Mouse (Mus musculus) intestine, embryonic 14.5 days (tissue): ENCODE measurements around the gene Pepd. TPM values are rescaled to one million over a fixed set of nuclear protein-coding genes. Genes with fewer than 3 reads are reported as not detected.
"Not testable (repeated sequence)": the region's sequence is repeated elsewhere in the genome, so short reads cannot be mapped to it uniquely, and the experiment has no call there.

ENCODE experiments used
- ATAC-seq: fragments of 200-750 bp; cut with Nextera tagmentation; replicated peaks from 2 replicates; pipeline ENCODE4 v1.8.0; 2017; ENCODE audit warnings: low read depth, moderate number of reproducible peaks, moderate TSS enrichment, moderate library complexity; ENCODE audit not compliant: low FRiP score, low TSS enrichment
- DNase-seq: peaks from one replicate; pipeline ENCODE4 v3.0.0-alpha.2; 2018; ENCODE audit warnings: low spot score
- H3K27ac ChIP-seq: fragments of 300-500 bp; sonication (generic); 2 replicates; pipeline ENCODE4 v1.5.1; 2014; ENCODE audit warnings: low read depth, mild to moderate bottlenecking, control low read depth
- H3K27me3 ChIP-seq: fragments of 300-500 bp; sonication (generic); replicated peaks from 2 replicates; pipeline ENCODE4 v1.6.1; 2014; ENCODE audit warnings: low read length, control low read depth; ENCODE audit not compliant: control insufficient read depth, insufficient read depth
- H3K36me3 ChIP-seq: fragments of 300-500 bp; sonication (generic); 2 replicates; pipeline ENCODE4 v1.6.1; 2014; ENCODE audit warnings: low read length, control low read depth; ENCODE audit not compliant: control insufficient read depth, insufficient read depth
- H3K4me1 ChIP-seq: fragments of 300-500 bp; sonication (generic); replicated peaks from 2 replicates; pipeline ENCODE4 v1.6.1; 2014; ENCODE audit warnings: low read length, control low read depth, mixed read lengths; ENCODE audit not compliant: control insufficient read depth, insufficient read depth
- H3K4me2 ChIP-seq: fragments of 300-500 bp; sonication (generic); 2 replicates; pipeline ENCODE4 v1.6.1; 2014; ENCODE audit warnings: low read length
- H3K4me3 ChIP-seq: fragments of 300-500 bp; sonication (generic); 2 replicates; pipeline ENCODE4 v1.5.1; 2014; ENCODE audit warnings: low read depth, low read length, control low read depth, mixed read lengths
- H3K9ac ChIP-seq: fragments of 300-500 bp; sonication (generic); 2 replicates; pipeline ENCODE4 v1.6.1; 2014; ENCODE audit warnings: mild to moderate bottlenecking, low read length
- H3K9me3 ChIP-seq: fragments of 300-500 bp; sonication (generic); 2 replicates; pipeline ENCODE4 v1.6.1; 2016; ENCODE audit warnings: low read length, control low read depth; ENCODE audit not compliant: control insufficient read depth
- WGBS: fragments of 180-500 bp; shearing (Covaris S2); extraction: QIAGEN DNeasy Blood & Tissue Kit; methylation state at CpG from one replicate; pipeline ENCODE4 v1.1.7; 2014; 5-methylcytosine and 5-hydroxymethylcytosine counted together
- polyA plus RNA-seq: library from polyadenylated mRNA; unstranded; fragments of >200 nt; fragmentation: Nextera tagmentation; extraction: Ambion mirVana; gene quantifications from 2 replicates; pipeline ENCODE4 v1.2.1, GENCODE M21; 2014

The Pepd gene
- polyA plus RNA-seq, 1 experiment from 2014 or later: 80.3 TPM

- WGBS: 92% methylated on average over 10 of the region's 10 CpGs
- H3K4me1 ChIP-seq: no peaks in the 10 kb centered on the region
- DNase-seq (no peak), ATAC-seq (no peak)
- H3K36me3 ChIP-seq: 0 out of 2 replicates have a peak, but pooled peaks cover 4% of the 10 kb centered on the region
- H3K27ac ChIP-seq: no peak overlapping the region
- H3K27me3 ChIP-seq: no peaks in the 10 kb centered on the region
- H3K9ac ChIP-seq: no peak overlapping the region
- H3K9me3 ChIP-seq: no peaks in the 10 kb centered on the region
- no peak overlapping the region for H3K4me2 ChIP-seq
- no peak overlapping the region for H3K4me3 ChIP-seq
Observed at GRCm38 (mm10) chr7:34981803-34982202, 69.6 kb downstream of the Pepd start.

- not testable (repeated sequence) for H3K4me2 ChIP-seq, H3K9me3 ChIP-seq, H3K27me3 ChIP-seq, H3K36me3 ChIP-seq, H3K4me3 ChIP-seq, DNase-seq, ATAC-seq, H3K27ac ChIP-seq, H3K9ac ChIP-seq, H3K4me1 ChIP-seq
- WGBS: 85% methylated on average over 2 of the region's 2 CpGs
Observed at GRCm38 (mm10) chr7:34982372-34982771, 70.2 kb downstream of the Pepd start.

DNA sequence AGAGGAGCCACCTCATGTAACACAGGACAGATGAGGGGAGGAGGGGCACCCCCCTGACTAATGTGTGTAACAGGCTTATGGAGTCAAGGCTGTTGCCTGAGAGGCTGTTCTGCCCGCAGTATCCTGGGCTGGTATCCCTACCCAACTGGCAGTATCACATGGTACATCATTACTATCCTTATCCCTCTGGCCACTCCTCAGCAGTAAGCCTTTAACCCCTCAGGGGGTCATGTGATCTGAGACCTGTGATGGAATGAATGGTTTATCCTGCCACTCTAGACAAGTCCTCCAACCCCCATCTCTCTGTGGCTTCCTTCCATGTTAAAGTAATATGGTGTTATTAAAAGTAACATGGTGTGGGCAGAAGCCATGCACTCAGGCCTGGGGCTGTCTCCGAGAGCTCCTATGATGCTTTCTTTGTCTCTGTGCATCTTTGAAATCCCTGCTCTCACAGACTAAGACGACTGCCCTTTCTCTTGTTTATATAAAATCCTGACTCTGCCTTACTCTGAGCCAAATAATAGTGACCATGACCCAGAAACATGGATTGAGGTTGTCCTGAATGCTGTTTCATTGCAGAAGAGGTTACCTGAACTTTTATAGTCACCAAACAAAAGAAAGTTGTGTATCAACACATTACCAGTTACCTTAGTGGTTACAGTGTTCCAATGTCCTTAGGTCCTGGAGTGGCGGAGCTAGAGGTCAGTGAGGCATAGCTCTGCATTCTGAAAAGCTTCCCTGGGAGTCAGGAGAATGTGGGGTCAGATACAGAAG is 71.7 kb downstream of the Pepd start:
- Histone ChIP-seq H3K27me3 (no peaks in the 10 kb centered on the region), H3K9ac (no peak overlapping the region), H3K4me1 (peaks cover 5% of the 10 kb centered on the region; the same call in 1 of the 2 replicates), H3K36me3 (0 out of 2 replicates have a peak, but pooled peaks cover 4% of the 10 kb centered on the region), H3K4me3 (no peak overlapping the region), H3K27ac (no peak overlapping the region), H3K9me3 (no peaks in the 10 kb centered on the region), H3K4me2 (no peak overlapping the region)
- no peak for DNase-seq
- WGBS: 67% methylated on average over 4 of the region's 4 CpGs
- no peak for ATAC-seq

- Histone ChIP-seq H3K9ac (no peak overlapping the region), H3K36me3 (0 out of 2 replicates have a peak, but pooled peaks cover 4% of the 10 kb centered on the region), H3K9me3 (no peaks in the 10 kb centered on the region), H3K4me2 (no peak overlapping the region), H3K4me1 (peaks cover 5% of the 10 kb centered on the region; the same call in 1 of the 2 replicates), H3K27ac (no peak overlapping the region), H3K27me3 (no peaks in the 10 kb centered on the region), H3K4me3 (no peak overlapping the region)
- ATAC-seq: no peak
- WGBS: 44% methylated on average over 11 of the region's 11 CpGs
- DNase-seq: no peak
Observed at GRCm38 (mm10) chr7:34984526-34985133, 72.5 kb downstream of the Pepd start.

DNA sequence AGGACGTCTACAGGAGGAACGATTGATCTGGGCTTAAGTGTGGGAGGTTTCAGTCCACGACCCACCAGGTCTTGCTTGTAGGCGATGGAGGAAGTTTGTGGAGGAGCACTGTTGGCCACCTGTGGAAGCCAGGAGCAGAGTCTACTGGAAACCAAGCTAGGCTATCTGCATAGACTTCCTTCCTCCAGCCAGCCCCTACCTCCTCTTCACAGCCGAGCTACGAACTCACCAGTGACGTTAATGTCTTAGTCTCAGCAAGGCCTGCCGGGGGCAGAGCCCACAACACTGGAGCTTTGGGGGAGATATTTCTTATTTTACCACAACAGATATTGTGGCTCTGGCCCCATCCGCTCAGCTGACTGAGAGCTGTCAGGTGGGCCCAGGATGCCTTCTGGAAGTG is 73.0 kb downstream of the Pepd start:
- ATAC-seq: no peak
- H3K9me3 ChIP-seq: no peaks in the 10 kb centered on the region
- H3K9ac ChIP-seq: no peak overlapping the region
- H3K36me3 ChIP-seq: 0 out of 2 replicates have a peak, but pooled peaks cover 4% of the 10 kb centered on the region
- no peak for DNase-seq
- no peaks in the 10 kb centered on the region for H3K27me3 ChIP-seq
- no peak overlapping the region for H3K27ac ChIP-seq
- no peak overlapping the region for H3K4me3 ChIP-seq
- H3K4me2 ChIP-seq: no peak overlapping the region
- H3K4me1 ChIP-seq: peaks cover 5% of the 10 kb centered on the region; the same call in 1 of the 2 replicates
- 63% methylated on average over 9 of the region's 9 CpGs for WGBS

- Histone ChIP-seq H3K4me2 (no peak overlapping the region), H3K27me3 (no peaks in the 10 kb centered on the region), H3K9me3 (no peaks in the 10 kb centered on the region), H3K4me3 (no peak overlapping the region), H3K36me3 (0 out of 2 replicates have a peak, but pooled peaks cover 4% of the 10 kb centered on the region), H3K9ac (no peak overlapping the region), H3K4me1 (peaks cover 5% of the 10 kb centered on the region; the same call in 1 of the 2 replicates), H3K27ac (no peak overlapping the region)
- DNase-seq: no peak
- no peak for ATAC-seq
Observed at GRCm38 (mm10) chr7:34985646-34986045, 73.5 kb downstream of the Pepd start.

GRCm38 (mm10) chr7:34986575-34987150 is 74.5 kb downstream of the Pepd start:
- Histone ChIP-seq H3K4me2 (no peak overlapping the region), H3K36me3 (0 out of 2 replicates have a peak, but pooled peaks cover 4% of the 10 kb centered on the region), H3K27me3 (no peaks in the 10 kb centered on the region), H3K9me3 (no peaks in the 10 kb centered on the region), H3K4me1 (peaks cover 5% of the 10 kb centered on the region; the same call in 1 of the 2 replicates), H3K4me3 (no peak overlapping the region), H3K9ac (no peak overlapping the region), H3K27ac (no peak overlapping the region)
- no peak for ATAC-seq
- 49% methylated on average over 7 of the region's 7 CpGs for WGBS
- DNase-seq: no peak

DNA sequence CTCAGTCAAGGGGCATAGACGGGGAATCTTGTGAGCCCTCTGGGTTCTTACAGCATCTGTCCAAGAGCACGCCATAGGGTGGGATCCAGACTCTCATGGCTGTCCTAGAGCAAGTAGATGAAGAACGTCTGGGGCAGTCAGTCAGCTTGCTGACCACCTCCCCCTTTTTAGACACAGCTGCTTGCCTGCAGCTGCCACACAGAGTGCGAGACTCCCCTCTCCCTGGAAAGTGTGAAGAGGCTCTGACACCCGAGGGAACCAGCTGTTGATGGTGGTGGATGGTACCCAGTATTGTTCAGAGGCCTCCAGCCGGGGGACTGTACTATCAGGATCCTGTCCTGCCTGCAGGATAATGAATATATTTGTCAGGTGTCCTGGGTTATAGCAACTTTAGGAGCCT is 75.1 kb downstream of the Pepd start:
- H3K9me3 ChIP-seq: no peaks in the 10 kb centered on the region
- WGBS: 50% methylated on average over 6 of the region's 6 CpGs
- ATAC-seq: no peak

More for the DNA sequence above, 75.1 kb downstream of the Pepd start:
- DNase-seq: no peak
- H3K27ac ChIP-seq: no peak overlapping the region
- no peak overlapping the region for H3K9ac ChIP-seq
- H3K27me3 ChIP-seq: no peaks in the 10 kb centered on the region
- no peak overlapping the region for H3K4me2 ChIP-seq
- peaks cover 5% of the 10 kb centered on the region; the same call in 1 of the 2 replicates for H3K4me1 ChIP-seq
- no peak overlapping the region for H3K4me3 ChIP-seq
- H3K36me3 ChIP-seq: no peaks in the 10 kb centered on the region
